Mouse (Mus musculus): ENCODE measurements around the gene Ggn. TPM values are rescaled to one million over a fixed set of nuclear protein-coding genes. Genes with fewer than 3 reads are reported as not detected.
A peak's percentile ranks its signal among the peaks of the same experiment; 100 is the strongest.
"Not testable (repeated sequence)": the region's sequence is repeated elsewhere in the genome, so short reads cannot be mapped to it uniquely, and the experiment has no call there.

Ggn gene
- total and polyA plus RNA-seq, 3 experiments = 0.19 to 1.0 TPM; not detected in 1

- TF ChIP-seq USF2 (IDR thresholded peaks at IDR 0.05; ENCODE audit: borderline replicate concordance in 1 of 2, insufficient read depth in 1 of 2, low read depth in 1 of 2, low read length in 2 of 2) (no peak), TCF12 (IDR thresholded peaks at IDR 0.05; ENCODE audit: low read depth, low read length) (peak; percentile 56), HCFC1 (IDR thresholded peaks at IDR 0.05; ENCODE audit: low read depth, low read length) (peak; percentile 87)
Measured at GRCm38 (mm10) chr7:29180077-29180853, 10.3 kb downstream of the Ggn start, which contains the start of gene Psmd8 (continued).

- peak; percentile 24; the same call in 1 of the 2 replicates for TF ChIP-seq MXI1 (IDR thresholded peaks at IDR 0.05; ENCODE audit: low read depth, low read length)
- TF ChIP-seq EP300 (IDR thresholded peaks at IDR 0.05; ENCODE audit: low read depth in 1 of 2, low read length in 2 of 2) = no peak
- peak; percentile 11; the same call in 1 of the 2 replicates for TF ChIP-seq MYC (IDR thresholded peaks at IDR 0.05; ENCODE audit: low read depth, low read length)
- 0 out of 2 replicates have a peak, but pooled peaks have one; percentile 13 for TF ChIP-seq GATA1 (IDR thresholded peaks at IDR 0.05; ENCODE audit: low read depth, low read length)
- TF ChIP-seq CHD1 (IDR thresholded peaks at IDR 0.05; ENCODE audit: low read depth, low read length) = no peak
- DNase-seq (ENCODE audit: low read depth, low spot score) = no peak
Measured at GRCm38 (mm10) chr7:29180854-29181236, 10.8 kb downstream of the Ggn start.

GRCm38 (mm10) chr7:29181323-29181722 lies 11.3 kb downstream of the Ggn start:
- H3K36me3 ChIP-seq (ENCODE audit: control insufficient read depth in 1 of 2, insufficient read depth in 2 of 2, low read length in 2 of 2); H3K9me3 ChIP-seq (replicated peaks; ENCODE audit: insufficient read depth, low read length); H3K4me3 ChIP-seq (ENCODE audit: control insufficient read depth in 1 of 2, insufficient read depth in 1 of 2, low read depth in 2 of 2, low read length in 2 of 2); H3K9ac ChIP-seq (ENCODE audit: control insufficient read depth, low read depth, low read length, poor library complexity, severe bottlenecking); H3K27ac ChIP-seq (ENCODE audit: control insufficient read depth, low read depth, low read length); H3K27me3 ChIP-seq (ENCODE audit: control insufficient read depth in 1 of 2, insufficient read depth in 2 of 2, low read length in 2 of 2); DNase-seq (ENCODE audit: low read depth, low spot score): not testable (repeated sequence)
- Histone ChIP-seq H3K79me2 (ENCODE audit: control insufficient read depth, insufficient read depth, low read length, poor library complexity) (peaks cover 23% of the 10 kb centered on the region), H3K4me1 (ENCODE audit: control insufficient read depth in 1 of 2, insufficient read depth in 2 of 2, low read length in 2 of 2) (peaks cover 0 to 15% of the 10 kb centered on the region in 2 experiments; a peak in 3 of 4 replicates)

More at GRCm38 (mm10) chr7:29180854-29181236, 10.8 kb downstream of the Ggn start:
- Histone ChIP-seq H3K79me2 (ENCODE audit: control insufficient read depth, insufficient read depth, low read length, poor library complexity) (peaks cover 23% of the 10 kb centered on the region), H3K9me3 (replicated peaks; ENCODE audit: insufficient read depth, low read length) (no peaks in the 10 kb centered on the region), H3K36me3 (ENCODE audit: control insufficient read depth in 1 of 2, insufficient read depth in 2 of 2, low read length in 2 of 2) (peaks cover 0 to 6% of the 10 kb centered on the region in 2 experiments), H3K4me3 (ENCODE audit: control insufficient read depth in 1 of 2, insufficient read depth in 1 of 2, low read depth in 2 of 2, low read length in 2 of 2) (peak overlapping the region; percentile 63 to 95), H3K27me3 (ENCODE audit: control insufficient read depth in 1 of 2, insufficient read depth in 2 of 2, low read length in 2 of 2) (no peaks in the 10 kb centered on the region), H3K9ac (ENCODE audit: control insufficient read depth, low read depth, low read length, poor library complexity, severe bottlenecking) (peak overlapping the region; percentile 53), H3K4me1 (ENCODE audit: control insufficient read depth in 1 of 2, insufficient read depth in 2 of 2, low read length in 2 of 2) (peaks cover 0 to 15% of the 10 kb centered on the region in 2 experiments; a peak in 3 of 4 replicates), H3K27ac (ENCODE audit: control insufficient read depth, low read depth, low read length) (peak overlapping the region; percentile 14; the same call in 1 of the 2 replicates)

GRCm38 (mm10) chr7:29194230-29194629 lies 24.2 kb downstream of the Ggn start:
- DNase-seq (ENCODE audit: low read depth, low spot score); H3K36me3 ChIP-seq (ENCODE audit: control insufficient read depth in 1 of 2, insufficient read depth in 2 of 2, low read length in 2 of 2); H3K27ac ChIP-seq (ENCODE audit: control insufficient read depth, low read depth, low read length); H3K4me3 ChIP-seq (ENCODE audit: control insufficient read depth in 1 of 2, insufficient read depth in 1 of 2, low read depth in 2 of 2, low read length in 2 of 2); H3K9me3 ChIP-seq (replicated peaks; ENCODE audit: insufficient read depth, low read length); H3K79me2 ChIP-seq (ENCODE audit: control insufficient read depth, insufficient read depth, low read length, poor library complexity); H3K27me3 ChIP-seq (ENCODE audit: control insufficient read depth in 1 of 2, insufficient read depth in 2 of 2, low read length in 2 of 2); H3K4me1 ChIP-seq (ENCODE audit: control insufficient read depth in 1 of 2, insufficient read depth in 2 of 2, low read length in 2 of 2); H3K9ac ChIP-seq (ENCODE audit: control insufficient read depth, low read depth, low read length, poor library complexity, severe bottlenecking): not testable (repeated sequence)

Data from MEL (cell line).